Mouse (Mus musculus) WW6 (cell line): Measurements from ENCODE around the gene Jph3.
A peak's percentile ranks its signal among the peaks of the same experiment; 100 is the strongest.

ENCODE experiments used
- DNase-seq: peaks from one replicate; pipeline ENCODE4 v3.0.0-alpha.2; 2013; ENCODE audit warnings: low read depth, low spot score

The Jph3 gene

DNA sequence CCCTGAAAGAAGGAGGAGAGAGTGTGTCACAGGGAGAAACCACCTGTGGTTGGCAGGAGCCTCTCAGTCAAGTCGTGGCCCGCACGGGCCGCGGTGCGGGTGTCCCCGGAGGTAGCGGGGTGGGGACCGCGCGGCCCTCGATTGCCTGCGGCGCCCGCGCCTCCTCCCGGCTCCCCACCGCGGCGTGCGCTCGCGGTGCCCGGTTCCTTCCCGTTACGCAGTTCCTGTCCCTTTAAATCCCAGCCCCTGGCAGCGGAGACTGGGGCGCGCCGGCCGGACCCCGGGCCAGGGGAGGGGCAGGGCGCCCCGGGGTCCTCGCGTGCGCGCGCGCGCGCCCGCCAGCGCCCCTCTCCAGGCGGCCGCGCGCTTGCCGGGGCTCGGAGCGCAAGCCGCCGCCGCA is 331 bp downstream of the Jph3 start:
- no peak for DNase-seq

DNA sequence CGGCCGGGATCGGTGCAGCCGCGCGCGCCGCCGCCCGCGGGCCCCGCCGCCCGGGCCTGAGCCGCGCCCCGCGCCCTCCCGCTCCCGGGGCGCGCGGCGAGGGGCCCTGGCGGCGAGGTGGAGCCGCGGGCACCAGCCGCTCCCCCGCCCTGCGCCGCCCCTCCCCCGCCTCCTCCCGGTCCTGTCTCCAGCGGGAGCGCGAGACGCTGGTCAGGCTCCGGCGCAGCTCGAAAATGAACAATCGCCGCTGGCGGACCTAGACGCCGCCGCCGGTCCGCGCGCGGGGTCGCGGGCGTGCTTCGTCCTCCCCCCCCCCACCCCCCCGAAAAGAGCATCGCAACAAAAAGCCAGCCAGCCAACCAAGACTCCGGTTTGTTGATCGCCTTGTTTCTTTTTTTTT is 747 bp downstream of the Jph3 start:
- no peak for DNase-seq

GRCm38 (mm10) chr8:121730646-121731045 is 1.2 kb downstream of the Jph3 start:
- no peak for DNase-seq

- no peak for DNase-seq
Measured at GRCm38 (mm10) chr8:121731060-121731459, 1.6 kb downstream of the Jph3 start.

GRCm38 (mm10) chr8:121731471-121732333 is 2.3 kb downstream of the Jph3 start:
- DNase-seq, result no peak

GRCm38 (mm10) chr8:121732334-121732665 is 2.9 kb downstream of the Jph3 start:
- no peak for DNase-seq

DNA sequence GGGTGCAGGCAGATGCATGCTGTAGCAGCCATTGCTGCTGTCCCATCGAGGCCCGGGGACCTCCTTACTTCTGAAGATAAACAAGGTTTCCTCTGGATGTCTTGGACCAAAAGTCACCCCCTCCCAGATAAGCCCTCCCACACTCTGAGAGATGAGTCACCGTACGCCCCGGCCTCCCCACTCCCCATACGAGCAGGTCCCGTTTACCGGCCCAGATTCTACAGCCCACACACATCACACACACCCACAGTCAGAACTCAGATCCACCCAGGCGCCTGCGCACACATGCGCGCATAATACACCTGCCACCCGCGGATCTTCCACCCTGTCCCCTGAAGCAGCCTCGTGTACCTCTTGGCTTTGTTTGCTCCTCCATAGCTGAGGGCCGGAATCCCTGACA is 4.8 kb downstream of the Jph3 start:
- no peak for DNase-seq

DNA sequence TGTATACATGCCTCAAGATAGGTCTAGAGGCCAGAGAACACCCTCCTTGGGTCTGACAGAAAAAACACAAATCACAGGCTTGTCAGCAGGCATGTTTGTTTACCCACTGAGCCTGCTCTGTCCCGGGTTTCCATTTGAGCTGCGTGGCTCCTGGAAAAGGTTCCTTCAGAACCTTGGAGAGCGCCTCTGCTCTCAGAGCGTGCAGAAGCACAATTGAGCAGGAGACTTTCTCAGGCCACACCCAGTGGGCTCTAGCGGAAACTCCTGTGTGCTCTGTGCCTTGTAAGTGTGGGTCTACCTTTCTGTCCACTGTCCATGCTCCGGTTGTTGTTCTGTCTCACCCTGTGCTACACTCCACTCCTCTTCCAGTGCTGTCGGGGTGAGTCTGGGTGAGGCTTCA is 6.8 kb downstream of the Jph3 start:
- peak; percentile 71 for DNase-seq

- DNase-seq, result no peak
Measured at GRCm38 (mm10) chr8:121740721-121741120, 11.3 kb downstream of the Jph3 start.

- DNase-seq, result no peak
Measured at GRCm38 (mm10) chr8:121749501-121749900, 20.1 kb downstream of the Jph3 start.

DNA sequence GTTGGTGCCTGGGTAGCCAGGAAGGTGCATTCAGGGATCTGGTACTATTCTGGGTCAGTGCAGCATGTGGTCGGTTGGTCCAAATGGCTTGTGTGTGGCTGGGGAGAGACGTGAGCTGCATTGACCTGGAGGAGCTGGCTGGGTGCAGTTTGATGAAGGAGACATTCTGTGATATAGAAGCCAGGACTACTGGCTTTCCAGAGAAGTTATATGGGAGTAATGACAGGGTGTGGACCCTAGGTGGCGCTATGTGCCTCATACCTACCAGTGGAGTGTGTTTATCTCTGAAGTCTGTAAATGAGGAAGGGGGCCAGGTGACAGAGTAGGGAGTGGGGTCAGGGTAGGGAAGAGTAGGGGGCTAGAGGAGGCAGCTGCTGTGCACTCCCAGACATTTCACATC is 21.1 kb downstream of the Jph3 start:
- no peak for DNase-seq

- DNase-seq, result peak; percentile 80
Measured at GRCm38 (mm10) chr8:121751407-121751806, 22.0 kb downstream of the Jph3 start.

DNA sequence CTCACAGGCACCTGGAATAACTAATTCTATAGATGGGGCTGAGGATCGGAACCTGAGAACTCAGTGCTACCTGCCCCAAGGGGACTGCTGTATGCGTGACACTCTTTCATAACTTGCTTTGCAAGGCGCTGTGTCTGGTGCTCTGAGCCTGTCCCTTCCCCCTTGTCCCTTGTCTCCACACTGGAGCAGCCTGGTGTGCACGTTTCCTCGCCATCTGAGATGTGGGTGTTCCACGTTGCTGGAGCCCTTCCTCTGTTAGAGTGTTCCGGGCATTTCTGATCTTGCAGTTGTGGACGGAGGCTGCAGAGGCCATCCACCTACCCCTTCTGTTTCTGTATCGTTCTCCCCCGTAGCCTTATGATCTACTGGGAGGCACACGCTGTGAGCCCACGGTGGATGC is 29.0 kb downstream of the Jph3 start:
- DNase-seq, result no peak

DNA sequence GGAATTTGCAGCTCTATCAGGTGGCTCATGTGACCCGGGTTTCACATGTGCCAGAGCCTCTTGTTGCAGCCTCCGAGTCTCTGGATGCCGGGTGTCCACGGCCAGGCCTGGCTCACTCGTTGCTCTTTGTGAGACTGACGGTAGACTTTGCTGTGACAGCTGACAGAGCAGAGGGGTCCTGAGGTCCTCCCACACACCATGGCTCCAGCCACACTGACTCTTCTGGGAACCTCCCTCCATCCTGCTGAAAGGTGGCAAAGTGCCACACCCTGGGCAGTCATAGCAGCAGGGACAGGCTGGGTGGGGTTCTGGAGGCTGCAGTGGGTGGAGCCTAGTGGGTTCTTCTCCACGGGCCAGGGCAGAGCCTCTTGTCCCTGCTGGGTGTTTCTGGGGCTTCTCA is 31.1 kb downstream of the Jph3 start:
- no peak for DNase-seq

DNA sequence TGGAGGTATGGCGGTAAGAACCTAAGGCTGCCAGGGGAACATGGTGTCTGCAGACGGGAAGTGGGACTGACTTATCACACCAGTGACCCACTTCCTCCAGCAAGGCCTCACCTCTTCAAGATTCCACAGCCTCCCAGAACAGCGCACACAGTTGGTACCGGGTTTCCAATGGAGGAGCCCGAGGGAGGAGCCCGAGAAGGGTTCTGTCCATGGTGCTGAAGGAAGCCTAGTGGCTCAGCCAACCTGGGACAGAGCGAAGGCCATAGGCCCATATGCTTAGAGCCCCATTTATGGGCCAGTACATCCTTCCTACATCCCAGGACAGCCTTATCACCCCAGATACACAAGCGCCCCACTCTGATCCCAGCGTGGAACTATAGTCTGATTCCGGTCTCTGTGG is 32.1 kb downstream of the Jph3 start:
- DNase-seq, result peak; percentile 55

DNA sequence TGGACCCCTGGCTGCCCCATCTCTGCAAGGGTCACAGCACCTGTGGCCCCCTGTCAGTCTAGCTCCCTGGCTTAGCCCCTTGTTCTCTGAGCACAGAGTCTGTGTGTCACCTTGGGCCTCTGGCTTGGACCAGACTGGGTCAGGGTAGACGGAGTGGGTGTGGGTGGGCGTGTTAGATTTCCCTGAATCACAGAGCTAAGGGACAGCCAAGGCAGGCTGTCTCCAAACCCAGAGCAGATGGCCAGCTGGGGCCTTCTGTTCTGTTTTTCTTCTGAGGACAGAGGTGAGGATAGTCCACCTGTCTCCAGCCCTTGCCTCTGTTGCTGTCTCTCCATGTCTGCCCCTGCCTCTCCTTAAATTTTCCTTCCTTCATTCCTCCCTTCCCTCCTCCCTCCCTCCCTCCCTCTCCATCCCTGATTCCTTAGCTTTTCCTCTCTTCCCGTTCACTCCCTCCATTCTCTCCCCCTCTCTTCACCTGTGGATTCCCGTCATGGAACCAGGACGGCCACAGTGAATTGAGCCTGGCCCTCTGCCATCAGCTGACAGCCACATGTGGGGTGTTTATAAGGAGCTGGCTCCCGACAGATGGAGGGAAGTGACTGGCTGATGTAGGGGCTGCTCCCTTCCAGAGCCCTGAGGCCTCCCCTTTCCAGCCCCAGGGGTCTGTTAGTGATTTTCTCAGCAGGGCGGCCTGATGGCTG is 33.7 kb downstream of the Jph3 start:
- no peak for DNase-seq

DNA sequence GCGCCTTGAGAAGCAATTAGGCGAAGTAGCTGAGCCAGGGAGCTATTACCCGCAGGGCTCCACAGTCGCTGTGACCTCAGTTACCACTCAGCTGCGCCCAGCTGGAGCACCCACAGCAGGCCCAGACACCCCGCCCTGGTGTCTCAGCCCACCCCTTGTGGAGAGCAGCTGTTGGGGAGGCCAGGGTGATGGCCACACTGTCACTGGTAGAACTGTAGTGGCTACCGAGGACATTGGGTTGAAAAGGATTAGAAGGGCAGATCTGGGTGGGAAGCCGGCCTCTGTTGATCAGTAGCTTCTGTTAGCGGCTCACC is 34.2 kb downstream of the Jph3 start:
- no peak for DNase-seq

DNA sequence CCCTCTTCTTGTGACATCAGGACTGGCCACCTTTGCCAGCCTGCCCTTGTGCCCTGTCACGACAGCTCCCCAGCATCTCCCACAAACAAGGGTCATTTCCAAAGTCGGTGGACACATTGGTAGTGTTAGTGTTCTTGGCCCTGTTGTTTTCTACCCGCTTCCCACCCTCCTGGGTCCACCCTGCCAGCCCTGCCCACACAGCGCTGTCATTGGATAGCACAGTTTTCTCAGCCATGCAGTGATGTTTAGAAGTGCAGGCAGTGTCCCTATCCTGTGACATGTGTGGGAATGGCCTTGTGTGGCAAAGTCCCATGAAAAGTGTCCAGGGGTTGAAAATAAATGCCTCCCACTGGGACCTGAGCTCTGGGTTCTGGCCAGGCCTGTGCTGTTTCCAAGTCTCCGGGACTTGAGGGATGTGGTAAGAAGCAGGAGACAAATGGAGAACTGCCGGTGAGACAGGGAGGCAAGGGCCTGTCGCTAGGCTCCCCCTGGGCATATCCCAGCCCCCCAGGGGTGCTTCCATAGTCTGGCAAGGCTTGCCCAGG is 36.2 kb downstream of the Jph3 start:
- no peak for DNase-seq

GRCm38 (mm10) chr8:121769095-121769494 is 39.7 kb downstream of the Jph3 start:
- DNase-seq, result no peak

DNA sequence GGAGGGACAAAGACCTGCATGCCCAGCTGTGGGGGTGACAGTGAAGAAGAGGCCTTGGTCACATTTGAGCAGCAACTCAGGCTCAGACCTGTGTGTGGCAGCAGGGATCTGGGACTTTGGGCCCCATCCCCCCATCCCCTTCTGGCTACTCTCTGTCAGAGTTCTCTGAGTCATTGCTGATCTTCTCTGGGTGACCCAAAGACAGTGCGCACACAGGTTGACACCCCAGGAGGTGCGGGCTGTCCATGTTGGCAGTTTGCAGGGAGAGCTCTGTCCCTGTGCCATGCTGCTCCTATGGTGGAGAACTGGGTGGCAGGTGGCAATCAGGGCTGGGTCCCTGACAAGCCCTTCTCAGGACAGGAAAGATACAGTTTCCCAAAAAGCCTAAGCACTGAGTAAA is 40.2 kb downstream of the Jph3 start:
- DNase-seq, result no peak

GRCm38 (mm10) chr8:121770845-121771752 is 41.7 kb downstream of the Jph3 start:
- no peak for DNase-seq

DNA sequence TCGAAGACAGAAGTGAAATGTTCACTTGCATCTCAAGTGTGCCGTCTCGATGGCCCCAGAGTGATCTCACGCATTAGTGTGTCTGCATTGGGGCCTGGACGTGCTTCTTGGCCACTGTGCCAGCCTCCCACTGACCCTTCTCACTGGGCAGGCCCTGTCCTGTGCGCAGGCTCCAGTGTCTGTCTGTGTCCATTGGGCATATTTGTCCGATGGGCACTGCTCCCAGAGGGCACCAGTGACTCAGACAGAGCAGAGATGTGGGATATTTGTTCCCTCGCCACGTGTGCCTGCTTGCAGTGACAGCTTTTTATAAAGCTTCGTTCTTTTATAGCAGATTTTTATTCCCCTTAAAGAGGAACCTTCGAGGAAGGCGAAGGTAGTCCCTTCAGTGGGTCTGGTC is 44.5 kb downstream of the Jph3 start:
- DNase-seq, result no peak
